Mouse (Mus musculus): ENCODE data around the gene Leng8. TPM values are rescaled to one million over a fixed set of nuclear protein-coding genes. Genes with fewer than 3 reads are reported as not detected.
A peak's percentile ranks its signal among the peaks of the same experiment; 100 is the strongest.

The Leng8 gene
- polyA plus RNA-seq, 1 experiment, result 20.2 TPM

GRCm38 (mm10) chr7:4137746-4138145 is 907 bp downstream of the Leng8 start:
- Histone ChIP-seq H3K4me1 (ENCODE audit: control insufficient read depth, insufficient read depth, insufficient read length, low read length) (peaks cover 2% of the 10 kb centered on the region; the same call in 1 of the 2 replicates), H3K4me3 (ENCODE audit: insufficient read depth, low read depth, low read length) (peak overlapping the region; percentile 89), H3K27ac (replicated peaks; ENCODE audit: low read depth, low read length) (no peak overlapping the region)

GRCm38 (mm10) chr7:4138181-4138580 is 1.3 kb downstream of the Leng8 start:
- Histone ChIP-seq H3K4me1 (ENCODE audit: control insufficient read depth, insufficient read depth, insufficient read length, low read length) (peaks cover 2% of the 10 kb centered on the region; the same call in 1 of the 2 replicates), H3K4me3 (ENCODE audit: insufficient read depth, low read depth, low read length) (peak overlapping the region; percentile 89; the same call in 1 of the 2 replicates), H3K27ac (replicated peaks; ENCODE audit: low read depth, low read length) (no peak overlapping the region)

- Histone ChIP-seq H3K27ac (replicated peaks; ENCODE audit: low read depth, low read length) (no peak overlapping the region), H3K4me3 (ENCODE audit: insufficient read depth, low read depth, low read length) (no peak overlapping the region), H3K4me1 (ENCODE audit: control insufficient read depth, insufficient read depth, insufficient read length, low read length) (peaks cover 2% of the 10 kb centered on the region; the same call in 1 of the 2 replicates)
These were observed 1.8 kb downstream of the Leng8 start for GRCm38 (mm10) chr7:4138671-4139070.

- peaks cover 2% of the 10 kb centered on the region; the same call in 1 of the 2 replicates for H3K4me1 ChIP-seq (ENCODE audit: control insufficient read depth, insufficient read depth, insufficient read length, low read length)
- no peak overlapping the region for H3K27ac ChIP-seq (replicated peaks; ENCODE audit: low read depth, low read length)
- no peak overlapping the region for H3K4me3 ChIP-seq (ENCODE audit: insufficient read depth, low read depth, low read length)
These were observed 2.6 kb downstream of the Leng8 start for GRCm38 (mm10) chr7:4139391-4139790.

GRCm38 (mm10) chr7:4141648-4142325 is 4.9 kb downstream of the Leng8 start:
- peaks cover 2% of the 10 kb centered on the region; the same call in 1 of the 2 replicates for H3K4me1 ChIP-seq (ENCODE audit: control insufficient read depth, insufficient read depth, insufficient read length, low read length)
- no peak overlapping the region for H3K27ac ChIP-seq (replicated peaks; ENCODE audit: low read depth, low read length)
- H3K4me3 ChIP-seq (ENCODE audit: insufficient read depth, low read depth, low read length), result no peak overlapping the region

GRCm38 (mm10) chr7:4142796-4143445 is 6.1 kb downstream of the Leng8 start:
- Histone ChIP-seq H3K27ac (replicated peaks; ENCODE audit: low read depth, low read length) (no peak overlapping the region), H3K4me3 (ENCODE audit: insufficient read depth, low read depth, low read length) (no peak overlapping the region), H3K4me1 (ENCODE audit: control insufficient read depth, insufficient read depth, insufficient read length, low read length) (peaks cover under 1% of the 10 kb centered on the region; the same call in 1 of the 2 replicates)

GRCm38 (mm10) chr7:4143506-4143905 is 6.7 kb downstream of the Leng8 start:
- Histone ChIP-seq H3K4me1 (ENCODE audit: control insufficient read depth, insufficient read depth, insufficient read length, low read length) (peaks cover 4% of the 10 kb centered on the region; the same call in 1 of the 2 replicates), H3K27ac (replicated peaks; ENCODE audit: low read depth, low read length) (no peak overlapping the region), H3K4me3 (ENCODE audit: insufficient read depth, low read depth, low read length) (no peak overlapping the region)

- no peak overlapping the region for H3K27ac ChIP-seq (replicated peaks; ENCODE audit: low read depth, low read length)
- no peak overlapping the region for H3K4me3 ChIP-seq (ENCODE audit: insufficient read depth, low read depth, low read length)
- peaks cover 4% of the 10 kb centered on the region; the same call in 1 of the 2 replicates for H3K4me1 ChIP-seq (ENCODE audit: control insufficient read depth, insufficient read depth, insufficient read length, low read length)
These were observed 7.2 kb downstream of the Leng8 start for GRCm38 (mm10) chr7:4144046-4144445.

- no peak overlapping the region for H3K4me3 ChIP-seq (ENCODE audit: insufficient read depth, low read depth, low read length)
- H3K4me1 ChIP-seq (ENCODE audit: control insufficient read depth, insufficient read depth, insufficient read length, low read length), result peaks cover 4% of the 10 kb centered on the region; the same call in 1 of the 2 replicates
- H3K27ac ChIP-seq (replicated peaks; ENCODE audit: low read depth, low read length), result no peak overlapping the region
These were observed 8.1 kb downstream of the Leng8 start for GRCm38 (mm10) chr7:4144766-4145551.

GRCm38 (mm10) chr7:4145552-4146190 is 8.8 kb downstream of the Leng8 start:
- Histone ChIP-seq H3K27ac (replicated peaks; ENCODE audit: low read depth, low read length) (no peak overlapping the region), H3K4me3 (ENCODE audit: insufficient read depth, low read depth, low read length) (no peak overlapping the region), H3K4me1 (ENCODE audit: control insufficient read depth, insufficient read depth, insufficient read length, low read length) (peaks cover 4% of the 10 kb centered on the region; the same call in 1 of the 2 replicates)

- Histone ChIP-seq H3K4me1 (ENCODE audit: control insufficient read depth, insufficient read depth, insufficient read length, low read length) (peaks cover 4% of the 10 kb centered on the region; the same call in 1 of the 2 replicates), H3K27ac (replicated peaks; ENCODE audit: low read depth, low read length) (no peak overlapping the region), H3K4me3 (ENCODE audit: insufficient read depth, low read depth, low read length) (no peak overlapping the region)
These were observed 9.7 kb downstream of the Leng8 start for GRCm38 (mm10) chr7:4146241-4147180.

GRCm38 (mm10) chr7:4147371-4147770 is 10.5 kb downstream of the Leng8 start:
- Histone ChIP-seq H3K4me3 (ENCODE audit: insufficient read depth, low read depth, low read length) (no peak overlapping the region), H3K27ac (replicated peaks; ENCODE audit: low read depth, low read length) (no peak overlapping the region), H3K4me1 (ENCODE audit: control insufficient read depth, insufficient read depth, insufficient read length, low read length) (peaks cover 4% of the 10 kb centered on the region; the same call in 1 of the 2 replicates)

GRCm38 (mm10) chr7:4147836-4148235 is 11.0 kb downstream of the Leng8 start:
- peak overlapping the region; percentile 97; the same call in 1 of the 2 replicates for H3K27ac ChIP-seq (replicated peaks; ENCODE audit: low read depth, low read length)
- H3K4me1 ChIP-seq (ENCODE audit: control insufficient read depth, insufficient read depth, insufficient read length, low read length), result peaks cover 4% of the 10 kb centered on the region; the same call in 1 of the 2 replicates
- H3K4me3 ChIP-seq (ENCODE audit: insufficient read depth, low read depth, low read length), result peak overlapping the region; percentile 74; the same call in 1 of the 2 replicates
